Mouse (Mus musculus) bone marrow macrophage, adult 2 months (primary cell): ENCODE results near the gene Ofd1. TPM values are rescaled to one million over a fixed set of nuclear protein-coding genes. Genes with fewer than 3 reads are reported as not detected.
A peak's percentile ranks its signal among the peaks of the same experiment; 100 is the strongest.

Source experiments
- H3K27ac ChIP-seq: 2 replicates; pipeline ENCODE4 v1.5.1; 2012; ENCODE audit warnings: low read depth, low read length; ENCODE audit not compliant: insufficient read depth
- H3K4me1 ChIP-seq: 2 replicates; pipeline ENCODE4 v1.6.1; 2012; ENCODE audit warnings: low read length; ENCODE audit not compliant: control insufficient read depth, insufficient read depth
- H3K4me3 ChIP-seq: 2 replicates; pipeline ENCODE4 v1.5.1; 2012; ENCODE audit warnings: mild to moderate bottlenecking, low read length, moderate library complexity; ENCODE audit not compliant: insufficient read depth
- CTCF ChIP-seq: IDR thresholded peaks from 2 replicates; pipeline ENCODE4 v1.5.1; 2012; ENCODE audit warnings: low read depth, mild to moderate bottlenecking, low read length, moderate library complexity
- POLR2A ChIP-seq: IDR thresholded peaks from 2 replicates; pipeline ENCODE4 v1.6.1; 2012; ENCODE audit warnings: mild to moderate bottlenecking, low read depth, low read length, borderline replicate concordance
- polyA plus RNA-seq: library from polyadenylated mRNA; stranded (reverse); fragments of >200 nt; gene quantifications from 2 replicates; pipeline ENCODE4 v1.2.4, GENCODE M21; 2012; ENCODE audit not compliant: missing spikeins, insufficient read depth, insufficient read length

Ofd1 gene
- polyA plus RNA-seq, 1 experiment, result 6.7 TPM

- H3K27ac ChIP-seq, result peak within 1 kb of the TSS; percentile 38; the same call in 1 of the 2 replicates
Measured at GRCm38 (mm10) chrX:166440036-166440615, 378 bp downstream of the Ofd1 start, which contains the start of gene Trappc2. Gene Trappc2 (plus strand): TSS chrX:166440574.

DNA sequence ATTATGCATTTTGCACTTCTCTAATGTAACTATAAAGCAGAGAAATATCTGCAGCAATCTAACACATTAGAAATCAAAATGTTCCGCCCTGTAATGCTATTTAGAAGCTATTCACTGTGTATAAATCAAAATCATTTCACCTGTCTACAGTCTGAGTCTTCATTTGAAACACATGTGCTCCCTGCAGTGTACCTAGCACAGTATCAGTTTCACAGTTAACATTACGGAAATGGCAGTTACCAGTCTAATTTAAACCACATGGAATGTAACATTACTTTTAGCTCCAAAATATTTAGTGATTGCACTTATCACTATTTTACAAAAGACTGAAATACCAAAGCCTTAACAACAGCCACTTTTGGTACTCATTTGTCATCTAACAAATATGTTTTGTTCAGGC, 5.7 kb downstream of the Ofd1 start:
- no peak overlapping the region for H3K27ac ChIP-seq
- peaks cover 5% of the 10 kb centered on the region; the same call in 1 of the 2 replicates for H3K4me1 ChIP-seq
- no peak overlapping the region for H3K4me3 ChIP-seq
- TF ChIP-seq CTCF (no peak), POLR2A (no peak)

More at GRCm38 (mm10) chrX:166440036-166440615, 378 bp downstream of the Ofd1 start, which contains the start of gene Trappc2:
- Histone ChIP-seq H3K4me1 (peaks cover 5% of the 10 kb centered on the region; the same call in 1 of the 2 replicates), H3K4me3 (peak within 1 kb of the TSS; percentile 87)
- TF ChIP-seq CTCF (no peak), POLR2A (no peak)

DNA sequence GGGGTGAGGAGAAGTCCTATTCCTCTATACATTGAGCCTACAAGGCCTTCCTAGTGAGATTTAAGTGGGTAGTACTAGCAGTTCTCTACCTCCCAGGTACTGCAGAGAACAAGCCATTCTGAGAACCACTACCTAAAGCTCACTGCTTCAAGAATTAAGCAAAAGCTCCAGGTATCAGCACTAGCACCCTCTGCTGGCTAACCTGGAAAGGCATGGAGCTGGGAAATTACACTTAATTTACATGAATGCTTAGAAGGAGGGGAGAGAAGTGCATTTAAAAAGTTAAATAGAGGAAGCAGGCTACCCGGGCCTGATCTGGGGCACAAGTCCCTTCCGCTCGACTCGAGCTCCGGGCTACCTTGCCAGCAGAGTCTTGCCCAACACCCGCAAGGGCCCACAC, 24.3 kb downstream of the Ofd1 start:
- Histone ChIP-seq H3K4me1 (no peaks in the 10 kb centered on the region), H3K4me3 (no peak overlapping the region), H3K27ac (no peak overlapping the region)
- TF ChIP-seq CTCF (no peak), POLR2A (no peak)

DNA sequence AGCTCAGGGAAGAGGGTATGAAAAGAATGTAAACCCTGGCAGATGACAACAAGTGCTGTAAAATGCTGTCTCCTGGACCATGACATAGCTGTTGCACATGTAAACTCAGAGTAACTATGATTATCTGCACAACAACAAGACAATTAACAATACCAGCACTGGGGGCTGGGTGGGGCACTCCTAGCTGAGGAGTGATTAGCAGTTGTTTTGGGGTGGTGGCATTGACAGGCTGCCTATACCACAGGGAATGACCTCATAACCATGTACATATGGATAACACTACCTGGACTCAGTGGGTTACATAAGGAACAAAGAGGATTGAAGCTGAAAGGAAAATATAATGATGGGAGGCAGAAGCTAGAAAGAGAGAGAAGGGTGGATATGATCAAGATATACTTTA, 32.6 kb downstream of the Ofd1 start:
- H3K4me1 ChIP-seq, result no peaks in the 10 kb centered on the region
- H3K4me3 ChIP-seq, result no peak overlapping the region
- TF ChIP-seq POLR2A (no peak), CTCF (no peak)

DNA sequence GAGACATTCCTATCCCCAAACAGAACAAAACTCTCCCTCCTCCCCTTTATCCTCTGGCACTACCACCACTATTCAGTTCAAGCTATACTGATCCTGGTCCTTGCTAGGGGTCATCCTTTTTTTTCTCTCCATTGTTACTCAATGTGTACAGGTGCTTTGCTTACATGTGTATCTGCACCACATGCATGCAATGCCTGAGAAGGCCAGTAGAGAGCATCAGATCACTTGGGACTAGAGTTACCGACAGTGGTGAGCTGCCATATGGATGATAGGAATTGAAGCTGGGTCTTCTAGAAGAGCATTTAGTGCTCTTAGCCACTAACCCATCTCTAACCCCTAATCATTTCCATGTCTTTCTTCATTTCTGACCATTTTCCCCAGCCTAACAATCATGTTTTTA, 46.8 kb downstream of the Ofd1 start:
- TF ChIP-seq POLR2A, result no peak
- TF ChIP-seq CTCF, result no peak
- Histone ChIP-seq H3K27ac (no peak overlapping the region), H3K4me1 (no peaks in the 10 kb centered on the region), H3K4me3 (no peak overlapping the region)

More for the DNA sequence above, 32.6 kb downstream of the Ofd1 start:
- H3K27ac ChIP-seq, result no peak overlapping the region

- no peak for TF ChIP-seq POLR2A
- no peak overlapping the region for H3K27ac ChIP-seq
- H3K4me1 ChIP-seq, result peaks cover 2% of the 10 kb centered on the region
- no peak overlapping the region for H3K4me3 ChIP-seq
Measured at GRCm38 (mm10) chrX:166386656-166387055, 53.8 kb downstream of the Ofd1 start.

- peaks cover 3% of the 10 kb centered on the region for H3K4me1 ChIP-seq
- no peak for TF ChIP-seq POLR2A
- TF ChIP-seq CTCF, result no peak
- no peak overlapping the region for H3K4me3 ChIP-seq
- no peak overlapping the region for H3K27ac ChIP-seq
Measured at GRCm38 (mm10) chrX:166384935-166385334, 55.6 kb downstream of the Ofd1 start.

GRCm38 (mm10) chrX:166383606-166384005, 56.9 kb downstream of the Ofd1 start:
- Histone ChIP-seq H3K27ac (no peak overlapping the region), H3K4me1 (peaks cover 3% of the 10 kb centered on the region), H3K4me3 (no peak overlapping the region)
- TF ChIP-seq CTCF, result no peak
- TF ChIP-seq POLR2A, result no peak

DNA sequence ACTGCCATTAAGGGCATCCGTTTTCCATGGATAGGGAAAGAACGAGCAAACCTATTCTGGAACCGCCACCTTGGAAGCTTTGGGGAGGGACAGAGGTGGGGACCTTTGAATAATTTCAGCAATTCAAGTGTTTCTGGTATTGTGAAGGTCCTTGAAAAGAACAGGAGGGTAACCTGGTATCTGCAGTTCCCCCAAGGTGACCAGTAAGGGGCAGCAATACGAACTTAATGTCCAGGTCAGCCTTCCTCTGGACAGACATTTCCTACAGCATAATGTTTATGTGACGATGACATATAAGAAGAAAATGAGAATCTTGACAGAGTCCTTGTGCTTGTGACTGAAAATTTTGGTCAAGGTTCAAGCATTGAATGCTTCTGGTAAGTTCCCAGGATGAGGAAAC, 61.9 kb downstream of the Ofd1 start:
- TF ChIP-seq CTCF, result no peak
- no peak for TF ChIP-seq POLR2A
- H3K27ac ChIP-seq, result no peak overlapping the region
- H3K4me1 ChIP-seq, result peaks cover 12% of the 10 kb centered on the region
- H3K4me3 ChIP-seq, result no peak overlapping the region

GRCm38 (mm10) chrX:166376681-166377328, 63.7 kb downstream of the Ofd1 start:
- Histone ChIP-seq H3K27ac (peak overlapping the region; percentile 50), H3K4me1 (peaks cover 12% of the 10 kb centered on the region), H3K4me3 (no peak overlapping the region)
- TF ChIP-seq POLR2A (no peak), CTCF (no peak)
